Mouse (Mus musculus) thymus, adult 2 months (tissue): Measurements from ENCODE around the gene Kank2. TPM values are rescaled to one million over a fixed set of nuclear protein-coding genes. Genes with fewer than 3 reads are reported as not detected.

Experiments
- DNase-seq: peaks from one replicate; pipeline ENCODE4 v3.0.0; 2021
- H3K27ac ChIP-seq: fragments of 200-500 bp; 2 replicates; pipeline ENCODE4 v1.5.1; 2012; ENCODE audit warnings: low read length, control low read depth; ENCODE audit not compliant: control insufficient read depth, insufficient read depth
- H3K27me3 ChIP-seq: fragments of 200-500 bp; 2 replicates; pipeline ENCODE4 v1.6.1; 2012; ENCODE audit warnings: mild to moderate bottlenecking, low read length, moderate library complexity, mixed read lengths; ENCODE audit not compliant: control insufficient read depth, insufficient read depth
- H3K36me3 ChIP-seq: fragments of 200-500 bp; 2 replicates; pipeline ENCODE4 v1.6.1; 2012; ENCODE audit warnings: mild to moderate bottlenecking, low read length, moderate library complexity; ENCODE audit not compliant: control insufficient read depth, insufficient read depth
- H3K4me1 ChIP-seq: fragments of 200-500 bp; replicated peaks from 2 replicates; pipeline ENCODE4 v1.6.1; 2012; ENCODE audit warnings: low read length; ENCODE audit not compliant: control insufficient read depth, insufficient read depth
- H3K4me3 ChIP-seq: fragments of 200-500 bp; 2 replicates; pipeline ENCODE4 v1.5.1; 2012; ENCODE audit warnings: mild to moderate bottlenecking, low read length, control low read depth, moderate library complexity; ENCODE audit not compliant: control insufficient read depth, insufficient read depth
- CTCF ChIP-seq: fragments of 200-500 bp; IDR thresholded peaks from 2 replicates; pipeline ENCODE4 v1.5.1; 2012; ENCODE audit warnings: mild to moderate bottlenecking, control low read depth, low read length, moderate library complexity, borderline replicate concordance; ENCODE audit not compliant: control insufficient read depth, poor library complexity, insufficient read depth; ENCODE audit errors: extremely low read depth
- POLR2A ChIP-seq: fragments of 200-500 bp; IDR thresholded peaks from 2 replicates; pipeline ENCODE4 v1.6.1; 2012; ENCODE audit warnings: mild to moderate bottlenecking, low read length, control low read depth, moderate library complexity; ENCODE audit not compliant: control insufficient read depth, poor library complexity, insufficient read depth; ENCODE audit errors: extremely low read depth
- WGBS: fragments of 180-500 bp; shearing (Covaris S2); methylation state at CpG from one replicate; pipeline ENCODE4 v1.1.7; 2018; 5-methylcytosine and 5-hydroxymethylcytosine counted together
- polyA plus RNA-seq: library from polyadenylated mRNA; depleted of rRNA; stranded (reverse); fragments of >200 nt; gene quantifications from 2 replicates; pipeline ENCODE4 v1.2.3, GENCODE M21; 2012

The Kank2 gene
- polyA plus RNA-seq, 1 experiment = 12.6 TPM

GRCm38 (mm10) chr9:21830461-21830850 lies 31.9 kb upstream of the Kank2 start:
- H3K4me3 ChIP-seq = no peak overlapping the region
- H3K27ac ChIP-seq = no peak overlapping the region
- 93% methylated on average over 5 of the region's 5 CpGs for WGBS
- H3K4me1 ChIP-seq = no peaks in the 10 kb centered on the region
- TF ChIP-seq POLR2A (no peak), CTCF (no peak)
- no peaks in the 10 kb centered on the region for H3K27me3 ChIP-seq
- DNase-seq = no peak
- H3K36me3 ChIP-seq = no peaks in the 10 kb centered on the region

GRCm38 (mm10) chr9:21829834-21830460 lies 31.4 kb upstream of the Kank2 start:
- no peak for DNase-seq
- Histone ChIP-seq H3K27me3 (no peaks in the 10 kb centered on the region), H3K36me3 (no peaks in the 10 kb centered on the region), H3K27ac (no peak overlapping the region), H3K4me3 (no peak overlapping the region), H3K4me1 (no peaks in the 10 kb centered on the region)
- no peak for TF ChIP-seq CTCF
- TF ChIP-seq POLR2A = no peak
- WGBS = 96% methylated on average over 14 of the region's 14 CpGs

GRCm38 (mm10) chr9:21824366-21824765 lies 25.8 kb upstream of the Kank2 start:
- Histone ChIP-seq H3K4me3 (no peak overlapping the region), H3K36me3 (no peaks in the 10 kb centered on the region), H3K27ac (no peak overlapping the region), H3K27me3 (no peaks in the 10 kb centered on the region), H3K4me1 (no peaks in the 10 kb centered on the region)
- DNase-seq = no peak
- 96% methylated on average over 10 of the region's 10 CpGs for WGBS
- TF ChIP-seq POLR2A = no peak
- TF ChIP-seq CTCF = no peak

- Histone ChIP-seq H3K4me1 (no peaks in the 10 kb centered on the region), H3K4me3 (no peak overlapping the region), H3K36me3 (no peaks in the 10 kb centered on the region), H3K27me3 (no peaks in the 10 kb centered on the region), H3K27ac (no peak overlapping the region)
- no peak for DNase-seq
- WGBS = 84% methylated on average over 4 of the region's 4 CpGs
- TF ChIP-seq POLR2A (no peak), CTCF (no peak)
Measured at GRCm38 (mm10) chr9:21823957-21824356, 25.4 kb upstream of the Kank2 start.

GRCm38 (mm10) chr9:21822686-21823085 lies 24.1 kb upstream of the Kank2 start:
- TF ChIP-seq POLR2A = no peak
- TF ChIP-seq CTCF = no peak
- Histone ChIP-seq H3K4me3 (no peak overlapping the region), H3K27ac (no peak overlapping the region), H3K4me1 (no peaks in the 10 kb centered on the region), H3K27me3 (no peaks in the 10 kb centered on the region), H3K36me3 (no peaks in the 10 kb centered on the region)
- 92% methylated on average over 6 of the region's 6 CpGs for WGBS
- no peak for DNase-seq

GRCm38 (mm10) chr9:21820183-21820582 lies 21.6 kb upstream of the Kank2 start:
- Histone ChIP-seq H3K4me1 (no peaks in the 10 kb centered on the region), H3K36me3 (no peaks in the 10 kb centered on the region), H3K27ac (no peak overlapping the region), H3K27me3 (no peaks in the 10 kb centered on the region), H3K4me3 (no peak overlapping the region)
- TF ChIP-seq POLR2A (no peak), CTCF (no peak)
- DNase-seq = no peak
- WGBS = 92% methylated on average over 12 of the region's 12 CpGs

- WGBS = 89% methylated on average over 2 of the region's 2 CpGs
- Histone ChIP-seq H3K36me3 (no peaks in the 10 kb centered on the region), H3K4me1 (no peaks in the 10 kb centered on the region), H3K4me3 (no peak overlapping the region), H3K27ac (no peak overlapping the region), H3K27me3 (no peaks in the 10 kb centered on the region)
- DNase-seq = no peak
- TF ChIP-seq CTCF = no peak
- no peak for TF ChIP-seq POLR2A
Measured at GRCm38 (mm10) chr9:21819181-21819729, 20.7 kb upstream of the Kank2 start.
